Mouse (Mus musculus) spleen, adult 2 months (tissue): ENCODE measurements around the gene Itgb8. TPM values are rescaled to one million over a fixed set of nuclear protein-coding genes. Genes with fewer than 3 reads are reported as not detected.

Experiments used
- DNase-seq, 2 experiments: peaks; one replicate each; pipeline versions ENCODE4 v3.0.0 to v3.0.0-alpha.2; 2012 to 2021; ENCODE audit warnings: low spot score in 2 of 2, low read depth in 1 of 2
- H3K27ac ChIP-seq: fragments of 200-500 bp; 2 replicates; pipeline ENCODE4 v1.5.1; 2012; ENCODE audit warnings: low read length, inconsistent platforms; ENCODE audit not compliant: insufficient read depth
- H3K27me3 ChIP-seq: fragments of 200-500 bp; 2 replicates; pipeline ENCODE4 v1.6.1; 2012; ENCODE audit warnings: mild to moderate bottlenecking, moderate library complexity, low read length, inconsistent platforms; ENCODE audit not compliant: control insufficient read depth, insufficient read depth
- H3K36me3 ChIP-seq: fragments of 200-500 bp; 2 replicates; pipeline ENCODE4 v1.6.1; 2012; ENCODE audit warnings: mild to moderate bottlenecking, low read length, inconsistent platforms; ENCODE audit not compliant: control insufficient read depth, insufficient read depth
- H3K4me1 ChIP-seq: fragments of 200-500 bp; 2 replicates; pipeline ENCODE4 v1.6.1; 2011; ENCODE audit warnings: inconsistent platforms; ENCODE audit not compliant: control insufficient read depth, insufficient read depth, insufficient read length
- H3K4me3 ChIP-seq: fragments of 200-500 bp; 2 replicates; pipeline ENCODE4 v1.5.1; 2011; ENCODE audit warnings: mild to moderate bottlenecking, inconsistent platforms; ENCODE audit not compliant: insufficient read depth, insufficient read length; ENCODE audit errors: extremely low read depth
- CTCF ChIP-seq: fragments of 200-500 bp; IDR thresholded peaks from 2 replicates; pipeline ENCODE4 v1.5.1; 2011; ENCODE audit warnings: mild to moderate bottlenecking, inconsistent platforms; ENCODE audit not compliant: insufficient read depth, insufficient read length, insufficient replicate concordance; ENCODE audit errors: extremely low read depth
- POLR2A ChIP-seq: fragments of 200-500 bp; IDR thresholded peaks from 2 replicates; pipeline ENCODE4 v1.6.1; 2011; ENCODE audit warnings: low read depth, low read length, inconsistent platforms
- WGBS: fragments of 180-500 bp; shearing (Covaris S2); methylation state at CpG from one replicate; pipeline ENCODE4 v1.1.7; 2018; 5-methylcytosine and 5-hydroxymethylcytosine counted together
- polyA plus RNA-seq: library from polyadenylated mRNA; depleted of rRNA; stranded (reverse); fragments of >200 nt; gene quantifications from 2 replicates; pipeline ENCODE4 v1.2.3, GENCODE M21; 2012; rRNA removed

The Itgb8 gene
- 0.02 and 0.11 TPM in 2 replicates for polyA plus RNA-seq

- peak within 1 kb of the TSS; percentile 45; the same call in 1 of the 2 replicates for H3K4me3 ChIP-seq
- TF ChIP-seq CTCF (no peak), POLR2A (no peak)
- WGBS: 9% methylated on average over 29 of the region's 29 CpGs
- H3K27ac ChIP-seq: no peak within 1 kb of the TSS
- H3K4me1 ChIP-seq: no peaks in the 10 kb centered on the region; the same call in 1 of the 2 replicates
- no peaks in the 10 kb centered on the region for H3K36me3 ChIP-seq
- DNase-seq: peak; percentile 8 to 18
- peaks cover 10% of the 10 kb centered on the region for H3K27me3 ChIP-seq
Measured at GRCm38 (mm10) chr12:119238696-119239415, at the start of gene Itgb8. Itgb8 (minus strand) TSS chr12:119238802.

GRCm38 (mm10) chr12:119276282-119276681, 37.7 kb upstream of the Itgb8 start:
- no peaks in the 10 kb centered on the region for H3K36me3 ChIP-seq
- no peak overlapping the region for H3K4me3 ChIP-seq
- no peak for TF ChIP-seq POLR2A
- TF ChIP-seq CTCF: no peak
- H3K27me3 ChIP-seq: no peaks in the 10 kb centered on the region
- WGBS: 81% methylated on average over 1 of the region's 1 CpGs
- no peaks in the 10 kb centered on the region for H3K4me1 ChIP-seq
- no peak for DNase-seq
- H3K27ac ChIP-seq: no peak overlapping the region

GRCm38 (mm10) chr12:119273605-119274004, 35.0 kb upstream of the Itgb8 start:
- DNase-seq: no peak
- H3K27ac ChIP-seq: no peak overlapping the region
- H3K36me3 ChIP-seq: no peaks in the 10 kb centered on the region
- H3K4me3 ChIP-seq: no peak overlapping the region
- no peaks in the 10 kb centered on the region for H3K27me3 ChIP-seq
- no peaks in the 10 kb centered on the region for H3K4me1 ChIP-seq
- TF ChIP-seq CTCF: no peak
- TF ChIP-seq POLR2A: no peak
- 61% methylated on average over 1 of the region's 1 CpGs for WGBS

DNA sequence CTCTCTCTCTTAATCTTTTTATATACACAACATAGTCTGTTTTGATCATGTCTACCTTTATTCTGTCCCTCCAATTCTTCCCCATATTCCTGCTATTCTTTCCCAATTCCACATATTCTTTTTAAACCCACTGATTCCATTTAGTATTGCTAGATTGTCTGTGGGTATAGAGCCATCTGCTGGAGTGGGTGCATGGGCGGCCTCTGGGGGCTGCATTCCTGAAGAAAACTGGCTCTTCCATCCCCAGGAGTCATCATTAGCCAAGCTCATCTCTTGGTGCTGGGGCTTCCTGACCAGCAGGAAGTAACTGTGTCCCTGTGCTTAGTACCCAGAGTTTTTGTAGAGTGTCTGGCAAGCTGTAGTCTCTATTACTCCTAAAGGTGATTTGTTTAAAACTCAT, 33.4 kb upstream of the Itgb8 start:
- WGBS: 90% methylated on average over 1 of the region's 1 CpGs

DNA sequence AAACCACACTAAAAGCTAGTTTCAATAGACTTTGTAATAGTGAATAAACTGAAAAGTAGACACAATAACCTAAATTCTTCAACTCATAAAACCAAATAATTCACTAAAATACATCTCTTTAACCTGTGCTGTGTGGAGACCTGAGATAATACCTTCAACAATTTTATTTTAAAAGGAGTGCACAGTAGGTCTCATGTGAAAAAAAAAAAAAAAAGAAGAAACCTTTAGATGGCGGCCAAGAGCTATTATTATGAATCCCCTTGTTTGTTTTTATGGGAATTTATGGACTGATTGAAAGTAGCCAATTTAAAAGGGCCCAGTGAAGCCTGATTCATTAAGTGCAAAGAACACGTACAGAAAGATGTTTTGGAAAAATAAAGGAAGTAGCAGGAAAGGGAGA, 31.4 kb upstream of the Itgb8 start:
- Histone ChIP-seq H3K4me3 (no peak overlapping the region), H3K36me3 (no peaks in the 10 kb centered on the region), H3K27me3 (no peaks in the 10 kb centered on the region), H3K27ac (no peak overlapping the region), H3K4me1 (no peaks in the 10 kb centered on the region)
- 85% methylated on average over 2 of the region's 2 CpGs for WGBS
- no peak for TF ChIP-seq CTCF
- TF ChIP-seq POLR2A: no peak
- no peak for DNase-seq

More for the DNA sequence above, 33.4 kb upstream of the Itgb8 start:
- DNase-seq: no peak
- H3K27ac ChIP-seq: no peak overlapping the region
- TF ChIP-seq CTCF (no peak), POLR2A (no peak)
- no peaks in the 10 kb centered on the region for H3K27me3 ChIP-seq
- no peaks in the 10 kb centered on the region for H3K4me1 ChIP-seq
- H3K36me3 ChIP-seq: no peaks in the 10 kb centered on the region
- no peak overlapping the region for H3K4me3 ChIP-seq

DNA sequence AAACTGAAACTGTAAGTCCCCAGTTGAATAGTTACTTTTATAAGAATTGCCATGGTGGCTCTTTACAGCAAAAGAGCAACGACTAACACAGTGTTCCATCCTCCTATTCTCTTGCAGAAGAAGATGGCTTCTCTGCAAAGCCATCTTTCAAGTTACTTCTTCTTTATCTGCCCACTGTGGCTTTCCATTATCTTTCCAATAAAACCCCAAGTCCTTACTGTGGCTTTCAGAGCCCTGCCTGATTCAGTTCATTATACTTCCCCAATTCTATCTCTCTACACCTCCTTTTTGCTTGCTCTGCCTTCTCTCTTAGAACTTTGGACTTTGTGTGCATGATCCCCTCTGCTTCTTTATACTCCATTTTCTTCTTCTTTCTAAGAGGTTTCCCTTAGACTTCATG, 30.1 kb upstream of the Itgb8 start:
- no peak for DNase-seq
- no peak overlapping the region for H3K4me3 ChIP-seq
- no peaks in the 10 kb centered on the region for H3K36me3 ChIP-seq
- WGBS: 44% methylated on average over 1 of the region's 1 CpGs
- H3K4me1 ChIP-seq: no peaks in the 10 kb centered on the region
- TF ChIP-seq CTCF: no peak
- no peak for TF ChIP-seq POLR2A
- H3K27ac ChIP-seq: no peak overlapping the region
- no peaks in the 10 kb centered on the region for H3K27me3 ChIP-seq

- DNase-seq: no peak
- no peaks in the 10 kb centered on the region for H3K4me1 ChIP-seq
- no peaks in the 10 kb centered on the region for H3K36me3 ChIP-seq
- 88% methylated on average over 3 of the region's 3 CpGs for WGBS
- H3K27me3 ChIP-seq: no peaks in the 10 kb centered on the region
- no peak overlapping the region for H3K27ac ChIP-seq
- H3K4me3 ChIP-seq: no peak overlapping the region
- TF ChIP-seq CTCF (no peak), POLR2A (no peak)
Measured at GRCm38 (mm10) chr12:119264506-119264905, 25.9 kb upstream of the Itgb8 start.
